Mouse (Mus musculus) kidney, embryonic 14.5 days (tissue): ENCODE data around the gene Capg. TPM values are rescaled to one million over a fixed set of nuclear protein-coding genes. Genes with fewer than 3 reads are reported as not detected.

Source experiments
- ATAC-seq: fragments of 200-750 bp; cut with Nextera tagmentation; 2 replicates; pipeline ENCODE4 v1.8.0; 2017; ENCODE audit warnings: moderate number of reproducible peaks, mild to moderate bottlenecking, moderate TSS enrichment, moderate library complexity; ENCODE audit not compliant: low FRiP score, low TSS enrichment
- H3K27ac ChIP-seq: fragments of 300-500 bp; sonication (generic); 2 replicates; pipeline ENCODE4 v1.5.1; 2014; ENCODE audit warnings: low read depth, mild to moderate bottlenecking, low read length, moderate library complexity, mixed read lengths
- H3K27me3 ChIP-seq: fragments of 300-500 bp; sonication (generic); 2 replicates; pipeline ENCODE4 v1.6.1; 2014; ENCODE audit warnings: mild to moderate bottlenecking, low read length; ENCODE audit not compliant: control insufficient read depth, insufficient read depth
- H3K36me3 ChIP-seq: fragments of 300-500 bp; sonication (generic); 2 replicates; pipeline ENCODE4 v1.6.1; 2014; ENCODE audit warnings: low read length, mixed read lengths; ENCODE audit not compliant: control insufficient read depth, insufficient read depth
- H3K4me1 ChIP-seq: fragments of 300-500 bp; sonication (generic); 2 replicates; pipeline ENCODE4 v1.6.1; 2014; ENCODE audit warnings: low read length, mixed read lengths; ENCODE audit not compliant: control insufficient read depth, insufficient read depth
- H3K4me2 ChIP-seq: fragments of 300-500 bp; sonication (generic); replicated peaks from 2 replicates; pipeline ENCODE4 v1.6.1; 2014; ENCODE audit warnings: low read depth, mild to moderate bottlenecking, low read length
- H3K4me3 ChIP-seq: fragments of 300-500 bp; sonication (generic); 2 replicates; pipeline ENCODE4 v1.5.1; 2014; ENCODE audit warnings: mild to moderate bottlenecking, low read length
- H3K9ac ChIP-seq: fragments of 300-500 bp; sonication (generic); 2 replicates; pipeline ENCODE4 v1.6.1; 2014; ENCODE audit warnings: low read depth, mild to moderate bottlenecking, low read length, moderate library complexity
- H3K9me3 ChIP-seq: fragments of 300-500 bp; sonication (generic); 2 replicates; pipeline ENCODE4 v1.6.1; 2016; ENCODE audit warnings: low read length; ENCODE audit not compliant: control insufficient read depth
- WGBS: fragments of 180-500 bp; shearing (Covaris S2); extraction: QIAGEN DNeasy Blood & Tissue Kit; methylation state at CpG from one replicate; pipeline ENCODE4 v1.1.7; 2014; 5-methylcytosine and 5-hydroxymethylcytosine counted together
- polyA plus RNA-seq: library from polyadenylated mRNA; unstranded; fragments of >200 nt; fragmentation: Nextera tagmentation; extraction: Ambion mirVana; gene quantifications from 2 replicates; pipeline ENCODE4 v1.2.1, GENCODE M21; 2014

Capg gene
- polyA plus RNA-seq, 1 experiment from 2014 or later = 66.6 TPM

GRCm38 (mm10) chr6:72570644-72571397, 26.6 kb downstream of the Capg start:
- WGBS = 84% methylated on average over 10 of the region's 10 CpGs
- no peak for ATAC-seq
- Histone ChIP-seq H3K4me1 (peaks cover 1% of the 10 kb centered on the region; the same call in 1 of the 2 replicates), H3K27ac (no peak overlapping the region), H3K4me3 (no peak overlapping the region), H3K36me3 (no peaks in the 10 kb centered on the region; the same call in 1 of the 2 replicates), H3K9ac (no peak overlapping the region), H3K9me3 (no peaks in the 10 kb centered on the region), H3K4me2 (no peak overlapping the region), H3K27me3 (no peaks in the 10 kb centered on the region)

DNA sequence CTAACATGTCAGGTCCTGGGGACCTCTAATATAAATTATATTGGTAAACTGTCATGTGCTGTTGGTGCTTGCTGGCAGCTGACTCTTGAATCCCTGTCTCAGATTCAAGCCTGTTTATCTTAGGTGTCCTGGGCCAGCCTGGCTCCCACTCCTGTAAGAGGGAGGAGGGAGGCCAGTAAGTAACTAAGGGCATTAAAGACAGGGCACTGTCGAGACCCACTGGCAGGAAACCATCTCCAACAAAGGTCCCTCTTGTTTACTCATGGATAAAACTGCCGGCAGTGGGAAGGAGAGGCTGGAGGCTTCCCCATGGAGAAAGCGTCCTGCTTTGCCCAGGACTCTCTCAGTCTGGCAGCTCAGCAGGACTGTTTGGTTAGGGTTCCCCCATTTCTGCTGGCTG, 27.6 kb downstream of the Capg start:
- 39% methylated on average over 3 of the region's 3 CpGs for WGBS
- no peak for ATAC-seq
- no peaks in the 10 kb centered on the region for H3K27me3 ChIP-seq
- H3K9me3 ChIP-seq = no peaks in the 10 kb centered on the region
- no peaks in the 10 kb centered on the region; the same call in 1 of the 2 replicates for H3K36me3 ChIP-seq
- no peak overlapping the region for H3K9ac ChIP-seq
- H3K4me3 ChIP-seq = no peak overlapping the region
- no peak overlapping the region for H3K27ac ChIP-seq
- H3K4me1 ChIP-seq = no peaks in the 10 kb centered on the region
- no peak overlapping the region for H3K4me2 ChIP-seq

DNA sequence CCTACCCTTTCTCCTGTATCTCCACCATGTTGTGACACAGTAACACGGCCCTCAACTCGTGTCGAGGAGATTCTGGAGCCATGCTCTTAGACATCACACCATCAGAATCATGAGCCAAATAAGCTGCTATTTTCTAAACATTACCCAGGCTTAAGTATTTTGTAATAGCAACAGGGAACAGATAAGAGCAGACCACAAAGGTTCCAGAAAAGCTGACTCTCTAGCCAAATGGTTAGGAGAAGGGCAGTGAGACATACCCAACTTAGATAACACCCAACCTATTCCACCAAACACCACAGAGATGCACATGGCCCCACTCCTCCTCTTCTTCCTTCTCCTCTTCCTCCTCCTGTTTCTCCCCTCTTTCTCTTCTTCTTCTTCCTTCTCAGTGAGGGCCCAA, 31.9 kb downstream of the Capg start:
- WGBS = 92% methylated on average over 3 of the region's 3 CpGs
- peaks cover 5% of the 10 kb centered on the region; the same call in 1 of the 2 replicates for H3K36me3 ChIP-seq
- H3K4me3 ChIP-seq = no peak overlapping the region
- H3K4me1 ChIP-seq = no peaks in the 10 kb centered on the region
- no peaks in the 10 kb centered on the region for H3K9me3 ChIP-seq
- no peak for ATAC-seq
- no peaks in the 10 kb centered on the region for H3K27me3 ChIP-seq
- no peak overlapping the region for H3K4me2 ChIP-seq
- no peak overlapping the region for H3K27ac ChIP-seq
- H3K9ac ChIP-seq = no peak overlapping the region

- Histone ChIP-seq H3K4me3 (no peak overlapping the region), H3K4me2 (no peak overlapping the region), H3K27me3 (no peaks in the 10 kb centered on the region), H3K36me3 (peaks cover 11% of the 10 kb centered on the region; the same call in 1 of the 2 replicates), H3K27ac (no peak overlapping the region), H3K9me3 (no peaks in the 10 kb centered on the region), H3K9ac (no peak overlapping the region), H3K4me1 (no peaks in the 10 kb centered on the region)
- ATAC-seq = no peak
- WGBS = 83% methylated on average over 11 of the region's 11 CpGs
Measured at GRCm38 (mm10) chr6:72581625-72582382, 37.6 kb downstream of the Capg start.

DNA sequence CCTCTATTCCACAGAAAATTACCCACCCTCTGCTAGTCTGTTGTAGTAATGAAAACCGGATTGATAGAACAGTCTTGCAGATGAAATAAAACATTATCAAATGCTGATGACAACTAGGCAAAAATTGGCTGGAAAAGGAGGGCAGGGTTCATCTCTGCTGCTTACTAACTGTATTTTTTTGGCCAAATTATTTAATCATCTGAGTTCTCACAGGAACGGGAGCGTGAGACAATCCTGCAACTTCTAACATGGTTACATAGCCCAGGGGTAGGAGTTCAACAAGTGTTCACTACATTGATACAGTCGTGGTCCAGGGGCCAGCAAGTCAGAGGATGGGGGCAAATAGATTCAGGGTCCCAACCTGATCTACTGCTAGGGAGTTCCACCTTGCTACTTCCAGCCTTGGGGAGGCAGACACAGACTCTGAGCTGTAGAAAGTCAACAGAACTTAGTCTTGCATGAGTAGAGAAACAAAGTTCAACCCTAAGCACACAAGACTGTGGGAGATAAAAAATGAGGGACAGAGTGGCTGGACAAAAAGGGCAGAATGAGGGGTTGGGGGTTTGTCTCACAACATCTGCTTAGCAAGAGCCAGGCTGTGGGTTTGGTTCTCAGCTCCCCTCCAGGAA, 39.1 kb downstream of the Capg start:
- ATAC-seq = no peak
- Histone ChIP-seq H3K4me3 (no peak overlapping the region), H3K9ac (no peak overlapping the region), H3K9me3 (no peaks in the 10 kb centered on the region), H3K4me2 (no peak overlapping the region), H3K27me3 (no peaks in the 10 kb centered on the region), H3K36me3 (peaks cover 14% of the 10 kb centered on the region; the same call in 1 of the 2 replicates), H3K4me1 (no peaks in the 10 kb centered on the region), H3K27ac (no peak overlapping the region)
- WGBS = 86% methylated on average over 4 of the region's 4 CpGs

DNA sequence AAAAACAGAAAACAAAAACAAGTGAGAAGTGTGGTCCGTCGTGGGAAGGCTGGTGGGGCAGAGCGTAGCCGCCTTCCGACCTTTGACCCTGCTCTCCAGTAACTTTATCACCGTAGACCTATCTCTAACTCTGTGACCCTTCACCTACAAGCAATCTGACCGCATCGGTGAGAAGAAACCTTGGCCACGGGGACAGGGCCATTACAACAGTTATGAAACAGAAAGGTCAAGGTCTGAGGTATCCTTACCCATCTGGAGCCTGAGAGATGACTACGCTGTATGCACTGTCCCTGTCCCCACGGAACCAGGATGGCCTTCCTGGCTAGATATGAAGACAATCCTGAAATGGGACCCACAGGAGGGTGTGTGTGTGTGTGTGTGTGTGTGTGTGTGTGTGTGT, 40.0 kb downstream of the Capg start:
- H3K9ac ChIP-seq = no peak overlapping the region
- 57% methylated on average over 11 of the region's 11 CpGs for WGBS
- H3K4me3 ChIP-seq = no peak overlapping the region
- H3K4me2 ChIP-seq = no peak overlapping the region
- no peak for ATAC-seq
- H3K27me3 ChIP-seq = no peaks in the 10 kb centered on the region
- H3K4me1 ChIP-seq = no peaks in the 10 kb centered on the region
- H3K36me3 ChIP-seq = peaks cover 13% of the 10 kb centered on the region; the same call in 1 of the 2 replicates
- H3K9me3 ChIP-seq = no peaks in the 10 kb centered on the region
- H3K27ac ChIP-seq = no peak overlapping the region

DNA sequence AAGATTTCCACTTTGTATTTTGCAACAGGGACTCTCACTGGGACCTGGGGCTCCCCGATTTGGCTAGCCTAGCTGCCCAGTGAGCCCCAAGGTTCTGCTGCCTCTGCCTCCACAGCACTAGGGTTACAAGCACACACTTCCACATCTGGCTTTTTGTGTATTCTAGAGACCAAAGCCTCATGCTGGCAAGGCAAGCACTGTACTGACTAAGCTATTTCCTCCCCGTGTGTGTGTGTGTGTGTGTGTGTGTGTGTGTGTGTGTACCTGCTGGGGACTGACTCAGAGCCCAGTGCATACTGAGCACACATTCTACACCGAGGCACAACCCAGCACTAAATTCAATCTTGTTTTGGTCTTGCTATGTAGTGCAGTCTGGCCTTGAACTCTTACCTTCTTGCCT, 42.5 kb downstream of the Capg start:
- H3K4me3 ChIP-seq = no peak overlapping the region
- no peak overlapping the region for H3K27ac ChIP-seq
- H3K36me3 ChIP-seq = peaks cover 9% of the 10 kb centered on the region; the same call in 1 of the 2 replicates
- H3K4me2 ChIP-seq = no peak overlapping the region
- no peak overlapping the region for H3K9ac ChIP-seq
- no peaks in the 10 kb centered on the region for H3K9me3 ChIP-seq
- no peaks in the 10 kb centered on the region for H3K4me1 ChIP-seq
- H3K27me3 ChIP-seq = no peaks in the 10 kb centered on the region
- no peak for ATAC-seq
- 87% methylated on average over 3 of the region's 3 CpGs for whole genome bisulfite sequencing

GRCm38 (mm10) chr6:72588307-72588706, 44.1 kb downstream of the Capg start:
- no peaks in the 10 kb centered on the region for H3K4me1 ChIP-seq
- no peak overlapping the region for H3K4me2 ChIP-seq
- no peak overlapping the region for H3K9ac ChIP-seq
- H3K27me3 ChIP-seq = no peaks in the 10 kb centered on the region
- no peak overlapping the region for H3K27ac ChIP-seq
- H3K36me3 ChIP-seq = peaks cover 9% of the 10 kb centered on the region; the same call in 1 of the 2 replicates
- ATAC-seq = no peak
- no peak overlapping the region for H3K4me3 ChIP-seq
- no peaks in the 10 kb centered on the region for H3K9me3 ChIP-seq

DNA sequence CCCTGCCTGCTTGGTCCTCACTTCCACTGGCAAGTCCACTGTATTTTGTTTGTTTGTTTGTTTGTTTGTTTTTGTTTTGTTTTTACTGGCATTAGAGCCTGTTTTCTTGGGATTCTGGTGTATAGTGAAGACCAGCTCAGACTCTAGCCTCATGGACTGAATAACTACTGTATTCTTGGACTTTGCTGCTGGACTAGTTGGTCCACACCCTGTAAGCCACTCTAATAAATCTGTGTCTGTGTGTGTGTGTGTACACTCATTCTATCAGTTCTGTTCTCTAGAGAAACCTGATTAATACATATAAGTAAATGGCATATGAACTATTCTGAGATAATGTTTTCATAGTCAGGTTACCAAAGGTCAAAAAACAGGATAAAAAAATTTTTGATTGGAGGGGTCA, 45.9 kb downstream of the Capg start:
- ATAC-seq = no peak
- no peaks in the 10 kb centered on the region for H3K27me3 ChIP-seq
- H3K4me2 ChIP-seq = no peak overlapping the region
- H3K4me1 ChIP-seq = no peaks in the 10 kb centered on the region
- no peak overlapping the region for H3K9ac ChIP-seq
- H3K9me3 ChIP-seq = no peaks in the 10 kb centered on the region
- no peak overlapping the region for H3K4me3 ChIP-seq
- peaks cover 9% of the 10 kb centered on the region; the same call in 1 of the 2 replicates for H3K36me3 ChIP-seq
- no peak overlapping the region for H3K27ac ChIP-seq
